Mouse (Mus musculus): ENCODE data around the gene Accs.

- TF ChIP-seq CTCF (IDR thresholded peaks at IDR 0.05) (no peak), POLR2A (IDR thresholded peaks at IDR 0.05; ENCODE audit: insufficient read depth, low read depth, low read length) (no peak)
These were observed 65.7 kb downstream of the Accs start for GRCm38 (mm10) chr2:93783926-93784539.
